Mouse (Mus musculus) right cerebral cortex, postnatal 14 days (tissue): Measurements from ENCODE around the gene Mxi1.

Experiments used
- DNase-seq: peaks from one replicate; pipeline ENCODE4 v3.0.0; 2022

The Mxi1 gene

DNA sequence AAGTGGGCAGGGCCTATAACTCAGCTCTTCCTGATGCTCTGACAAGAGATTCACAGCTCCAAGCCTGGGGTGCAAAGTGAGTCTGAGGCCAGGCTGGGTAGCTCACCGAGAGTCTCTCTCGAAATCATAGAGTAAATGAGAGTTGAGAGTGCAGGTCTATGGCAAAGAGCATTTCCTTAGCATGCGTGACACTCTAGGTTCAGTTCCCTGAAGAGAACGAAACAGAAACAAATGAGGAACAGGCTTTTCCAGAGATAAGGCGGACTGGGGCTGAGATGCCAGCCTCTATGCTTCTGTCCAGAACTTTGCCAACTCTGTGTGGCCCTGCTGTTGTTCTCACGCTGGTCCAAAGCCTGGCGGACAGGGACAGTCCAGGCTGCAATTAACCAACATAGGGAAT, 6.9 kb upstream of the Mxi1 start:
- DNase-seq = no peak

DNA sequence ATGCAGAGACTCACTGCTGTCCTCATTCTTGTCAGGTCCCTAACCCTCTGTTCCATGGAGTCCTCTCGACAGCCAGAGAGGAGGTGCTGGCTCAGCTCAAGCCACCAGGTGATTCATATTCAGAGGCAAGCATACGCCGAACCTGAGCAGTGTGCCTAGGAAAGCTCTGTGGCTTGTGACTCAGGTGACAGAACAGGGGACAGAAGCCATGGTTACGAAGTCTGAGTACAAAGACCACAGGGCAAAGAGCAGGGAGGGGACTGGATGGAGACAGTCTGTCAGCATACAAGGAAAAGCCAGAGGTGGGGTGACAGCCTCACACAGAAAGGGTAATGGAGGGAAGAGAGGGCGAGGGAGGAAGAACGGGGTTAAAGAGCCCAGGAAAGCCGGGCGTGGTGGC, 4.7 kb upstream of the Mxi1 start:
- no peak for DNase-seq

DNA sequence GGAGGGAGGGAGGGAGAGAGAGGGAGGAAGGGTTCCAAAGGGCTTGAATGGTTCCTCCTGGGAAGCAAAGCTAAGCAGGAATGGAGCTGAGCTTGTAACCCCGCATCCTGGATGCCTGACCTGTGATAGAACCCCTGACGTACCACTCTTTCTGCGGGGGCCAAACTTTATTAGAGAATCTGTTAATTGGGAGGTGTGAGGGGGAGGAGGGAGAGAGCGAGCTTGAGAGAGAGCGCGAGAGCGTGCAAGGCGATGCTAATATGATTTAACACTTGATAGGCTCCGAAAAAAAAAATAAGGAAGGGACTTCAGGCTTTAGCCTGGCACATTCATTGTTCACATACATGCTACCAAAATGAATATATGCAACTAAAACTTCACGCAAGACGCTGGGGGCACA, 3.6 kb upstream of the Mxi1 start:
- no peak for DNase-seq

DNA sequence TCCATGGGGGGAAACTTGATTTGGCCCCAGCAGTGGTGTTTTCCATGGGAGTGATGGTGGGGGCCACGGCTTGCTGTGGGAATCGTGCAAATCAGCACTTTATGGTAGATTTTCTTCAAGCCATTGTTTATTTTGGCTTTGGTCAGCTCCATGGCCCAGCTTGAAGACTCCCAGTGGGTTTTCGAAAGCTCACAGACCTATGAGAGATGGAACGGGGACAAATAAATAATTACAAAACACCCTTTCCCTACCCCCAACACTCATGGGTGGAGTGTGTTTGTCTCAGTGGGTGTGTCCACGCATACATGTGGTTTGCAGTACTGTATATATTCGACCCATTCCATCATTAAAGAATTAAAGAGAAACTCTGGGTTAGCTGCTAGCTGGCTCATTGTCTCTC, 3.1 kb upstream of the Mxi1 start:
- DNase-seq = no peak

DNA sequence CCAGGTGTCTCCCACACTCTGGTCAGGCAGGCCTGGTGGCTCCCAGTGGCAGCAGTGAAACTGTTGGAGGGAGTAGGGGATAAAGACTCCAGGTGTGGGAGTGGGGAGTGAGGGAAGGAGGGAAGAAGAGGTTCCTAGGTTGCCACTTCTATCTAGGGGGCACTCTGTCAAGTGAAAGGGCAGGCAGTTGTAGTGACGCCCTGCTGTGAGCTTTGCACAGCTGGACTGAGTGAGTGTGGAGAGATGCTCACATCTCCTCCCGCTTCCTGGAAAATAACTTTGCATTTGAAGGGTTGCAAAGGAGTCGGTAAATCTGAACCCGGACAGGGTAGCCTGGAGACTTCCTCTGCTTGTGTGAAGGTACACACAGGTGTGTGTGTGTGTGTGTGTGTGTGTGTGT, 687 bp upstream of the Mxi1 start:
- DNase-seq = no peak

DNA sequence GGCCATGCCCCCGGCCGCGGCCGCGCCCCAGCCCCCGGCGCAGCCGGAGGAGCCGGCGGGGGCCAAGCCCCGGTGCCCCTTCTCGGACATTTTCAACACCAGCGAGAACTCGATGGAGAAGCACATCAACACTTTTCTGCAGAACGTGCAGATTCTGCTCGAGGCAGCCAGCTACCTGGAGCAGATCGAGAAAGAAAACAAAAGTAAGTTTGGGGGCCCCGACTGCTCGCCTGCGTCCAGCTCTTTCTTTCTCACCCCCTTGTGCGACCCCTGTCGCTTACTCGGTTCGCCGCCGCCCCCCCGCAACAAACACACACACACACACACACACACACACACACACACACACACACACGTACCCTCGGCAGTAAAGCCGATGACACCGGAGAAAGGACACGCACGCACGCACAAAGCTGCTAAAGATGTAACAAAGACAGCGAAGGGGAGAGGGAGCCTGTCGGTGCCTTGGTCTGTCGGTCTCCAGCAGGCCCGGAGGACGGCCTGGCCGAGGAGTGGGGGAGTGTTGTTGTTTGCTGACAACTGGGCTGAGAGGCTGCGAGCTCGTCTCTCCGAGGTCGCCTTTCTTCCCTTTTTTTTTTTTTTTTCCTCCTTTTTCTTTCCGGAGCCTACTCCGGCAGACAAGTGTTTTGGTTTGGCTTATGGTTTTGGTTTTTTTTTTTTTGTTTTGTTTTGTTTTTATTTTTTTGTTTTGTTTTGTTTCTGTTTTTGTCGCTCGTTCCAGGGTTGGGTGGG, 629 bp downstream of the Mxi1 start:
- peak; percentile 37 for DNase-seq

DNA sequence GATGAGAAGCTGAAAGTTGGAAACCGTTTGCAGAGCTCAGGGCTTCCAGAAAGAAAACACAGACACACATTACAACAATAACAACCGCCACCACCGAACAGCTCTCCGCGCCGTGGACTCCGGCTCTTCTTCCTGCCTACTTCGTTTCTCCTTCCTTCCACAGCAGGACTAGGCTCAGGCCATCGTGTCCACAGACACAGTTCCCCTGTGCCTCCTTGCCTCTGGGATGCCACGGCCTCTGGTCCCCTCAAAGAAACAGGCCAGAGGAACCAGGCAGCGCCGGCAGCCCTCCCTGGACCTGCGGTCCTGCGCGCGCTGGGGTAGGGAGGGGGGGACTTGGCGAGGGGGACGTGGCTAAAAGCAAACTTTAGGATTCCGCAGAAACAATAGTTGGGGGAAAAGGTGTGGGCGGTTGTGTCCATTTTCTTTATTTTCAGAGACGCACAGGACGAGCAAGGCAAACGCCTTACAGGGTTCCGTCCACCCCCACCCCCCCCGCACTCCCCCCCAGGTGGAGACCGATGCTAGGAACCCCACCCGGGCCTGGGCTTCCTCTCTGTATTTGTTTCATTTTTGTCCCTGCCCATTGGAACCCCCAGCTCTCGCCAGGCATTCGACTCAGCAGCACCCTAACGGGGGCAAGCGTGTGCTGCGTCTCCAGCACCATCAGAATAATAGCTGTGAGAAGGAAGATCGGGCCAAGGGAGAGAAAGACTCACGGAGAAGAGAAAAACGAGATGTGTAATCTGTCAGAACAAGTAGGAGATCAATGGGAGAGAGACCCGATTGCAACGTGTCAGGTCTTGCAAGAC, 1.4 kb downstream of the Mxi1 start:
- no peak for DNase-seq

DNA sequence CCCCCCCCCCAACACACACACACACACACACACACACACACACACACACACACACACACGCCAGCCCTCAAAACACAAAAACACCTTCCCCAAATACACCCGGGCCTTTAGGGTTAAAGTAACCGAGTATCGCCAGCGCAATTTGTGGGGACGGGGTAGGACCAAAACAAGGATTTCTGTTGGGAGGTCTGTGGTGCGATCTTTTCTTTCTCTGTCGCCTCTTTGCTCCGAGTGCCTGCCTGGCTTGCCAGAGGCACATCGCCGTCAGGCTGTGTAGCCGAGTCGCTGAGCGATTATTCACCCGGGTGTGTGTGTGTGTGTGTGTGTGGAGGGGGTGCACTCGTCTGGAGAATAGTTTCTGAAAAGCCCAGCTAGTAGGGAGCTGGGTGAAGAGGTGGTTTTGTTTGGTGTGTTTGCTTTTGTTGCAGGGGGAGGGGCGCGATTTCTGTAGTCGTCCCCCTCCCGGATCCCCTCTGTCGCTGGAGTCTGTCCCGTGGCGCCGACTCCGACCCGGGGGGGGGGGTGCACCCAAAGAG, 2.1 kb downstream of the Mxi1 start:
- DNase-seq = peak; percentile 53

DNA sequence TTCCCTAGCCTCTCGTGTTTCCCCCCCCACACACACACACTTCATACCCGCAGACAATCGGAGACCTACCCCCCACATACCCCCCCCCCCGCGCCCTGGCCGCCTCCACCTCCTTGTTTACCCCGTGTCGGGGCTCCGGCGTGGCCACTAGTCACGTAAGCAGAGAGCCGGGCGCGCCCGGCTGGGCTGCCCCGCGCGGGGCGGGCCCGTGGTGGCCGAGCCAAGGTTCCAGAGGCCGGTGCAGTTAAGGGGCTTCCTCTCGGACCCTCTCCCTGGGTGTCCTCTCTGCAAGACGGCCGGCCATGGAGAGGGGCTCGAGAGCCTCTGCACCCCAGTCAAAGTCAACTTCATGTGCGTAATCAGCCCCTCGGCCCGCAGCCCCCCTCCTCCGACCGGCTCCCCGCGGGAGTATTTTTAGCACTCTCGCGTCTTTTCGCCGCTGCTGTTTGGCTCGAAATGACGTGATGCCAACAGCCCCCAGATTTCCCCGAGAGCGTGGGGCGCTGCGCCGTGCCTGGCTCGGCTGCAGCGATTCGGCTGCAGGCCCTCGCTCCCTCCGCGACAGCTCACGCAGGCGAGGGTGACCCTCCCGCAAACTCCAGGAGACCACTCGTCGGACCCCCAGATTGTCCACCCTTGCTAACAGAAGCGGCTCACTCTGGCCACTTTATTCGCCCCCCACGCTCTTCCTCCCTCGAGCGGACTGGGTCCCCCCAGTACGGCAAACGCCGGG, 2.8 kb downstream of the Mxi1 start:
- peak; percentile 83 for DNase-seq

DNA sequence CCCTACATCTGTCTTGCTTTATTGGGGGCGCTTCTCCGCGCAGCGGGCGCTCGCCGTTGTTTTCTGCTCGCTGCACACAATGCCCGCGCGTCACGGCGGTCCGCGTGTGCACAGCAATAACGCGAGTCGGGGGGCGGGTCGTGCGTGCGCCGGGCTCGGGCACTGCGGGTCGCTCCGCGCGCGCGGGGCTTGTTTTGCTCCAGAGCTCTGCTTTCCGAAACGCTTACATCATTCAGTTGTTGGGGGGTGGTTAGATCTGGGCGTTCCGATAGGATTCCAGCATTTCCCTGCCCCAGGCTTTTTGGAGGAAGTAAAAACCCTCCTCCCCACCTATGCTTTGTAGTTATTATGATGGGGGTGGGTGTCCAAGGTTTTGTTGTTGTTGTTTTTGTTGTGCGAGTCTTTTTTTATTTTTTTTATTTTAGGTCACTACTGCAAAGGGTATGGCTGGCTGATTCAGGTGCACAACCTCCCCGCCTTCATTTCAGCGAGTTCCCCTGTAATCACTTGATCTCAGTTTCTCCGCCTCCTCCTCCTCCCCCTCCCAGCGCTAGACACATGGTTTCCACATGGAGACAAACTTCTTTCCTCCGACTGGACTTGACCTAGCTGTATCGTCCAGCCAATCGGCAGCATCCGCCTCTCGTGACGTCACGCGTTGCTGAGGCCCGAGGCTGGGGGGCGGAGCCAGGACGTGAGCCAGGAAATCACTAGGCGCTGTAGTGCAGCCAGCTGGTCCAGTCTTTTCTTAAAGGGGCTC, 3.5 kb downstream of the Mxi1 start:
- peak; percentile 99 for DNase-seq

DNA sequence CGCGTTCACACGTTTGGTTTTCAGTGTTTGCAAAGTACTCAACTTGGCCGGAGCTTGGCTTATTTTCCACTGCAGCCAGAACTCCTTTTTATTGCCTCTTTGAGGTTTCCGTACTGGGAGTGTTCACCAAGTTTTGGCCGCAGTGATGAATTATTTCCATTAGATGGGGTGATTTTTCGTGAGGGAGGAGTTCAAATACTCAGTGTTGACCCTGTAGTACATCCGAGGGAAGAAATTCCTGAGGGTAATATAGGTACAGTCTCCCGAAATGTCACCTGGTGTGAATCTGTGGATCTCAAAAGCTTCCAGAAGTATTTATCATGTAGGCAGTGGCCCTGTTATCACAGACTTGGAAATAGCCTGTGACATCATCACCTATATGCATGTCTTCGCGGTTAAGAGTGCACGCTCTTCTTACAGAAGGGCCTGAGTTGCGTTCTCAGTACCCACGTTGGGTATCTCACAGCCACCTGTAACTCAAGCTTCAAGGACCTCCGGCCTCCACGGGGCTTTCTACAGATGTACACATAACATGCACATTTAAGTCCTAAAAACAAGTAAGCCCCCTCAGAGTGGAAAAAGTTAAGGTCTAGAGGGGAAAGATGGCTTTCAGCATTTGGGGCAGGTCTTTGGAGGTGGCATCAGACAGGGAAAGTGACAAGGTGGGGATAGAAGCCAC, 4.4 kb downstream of the Mxi1 start:
- no peak for DNase-seq

DNA sequence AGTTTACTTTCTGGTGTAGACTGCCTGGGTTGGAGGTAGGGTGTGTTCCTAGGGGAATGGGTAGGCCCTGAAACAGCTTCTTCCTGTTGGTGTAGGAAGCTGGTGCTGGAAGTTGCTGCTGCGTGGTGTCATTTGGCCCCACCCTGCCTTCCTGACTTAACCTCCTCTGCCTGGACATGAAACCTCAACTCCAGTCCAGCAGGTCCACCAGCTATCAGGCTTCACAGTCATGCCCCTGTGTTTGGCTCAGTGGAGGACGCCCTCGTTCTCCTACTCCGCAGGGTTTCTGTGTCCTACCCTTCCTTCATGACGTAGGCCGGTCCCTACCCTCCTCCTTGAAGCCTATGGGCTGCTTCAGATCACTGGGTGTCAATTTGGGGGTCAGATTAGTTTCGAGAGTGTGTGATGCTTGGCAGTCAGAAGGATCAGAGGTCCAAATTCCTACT, 4.9 kb downstream of the Mxi1 start:
- DNase-seq = no peak

DNA sequence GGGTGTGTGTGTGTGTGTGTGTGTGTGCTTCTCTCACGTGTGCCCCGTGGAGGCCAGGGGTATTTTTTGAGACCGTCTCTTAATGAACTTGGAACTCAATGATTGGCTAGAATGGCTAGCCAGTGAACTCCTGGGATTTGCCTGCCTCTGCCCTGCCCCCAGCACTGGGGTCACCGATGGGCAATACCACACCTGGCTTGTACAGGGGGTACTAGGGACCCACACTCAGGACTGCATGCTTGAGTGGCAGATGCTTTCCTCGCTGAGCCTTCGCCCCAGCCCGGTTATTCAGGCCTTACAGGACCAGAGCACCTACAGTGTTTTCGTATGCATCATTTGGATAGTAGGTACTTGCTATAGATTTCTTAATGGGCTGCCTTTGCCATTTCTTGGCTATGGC, 5.8 kb downstream of the Mxi1 start:
- DNase-seq = no peak

DNA sequence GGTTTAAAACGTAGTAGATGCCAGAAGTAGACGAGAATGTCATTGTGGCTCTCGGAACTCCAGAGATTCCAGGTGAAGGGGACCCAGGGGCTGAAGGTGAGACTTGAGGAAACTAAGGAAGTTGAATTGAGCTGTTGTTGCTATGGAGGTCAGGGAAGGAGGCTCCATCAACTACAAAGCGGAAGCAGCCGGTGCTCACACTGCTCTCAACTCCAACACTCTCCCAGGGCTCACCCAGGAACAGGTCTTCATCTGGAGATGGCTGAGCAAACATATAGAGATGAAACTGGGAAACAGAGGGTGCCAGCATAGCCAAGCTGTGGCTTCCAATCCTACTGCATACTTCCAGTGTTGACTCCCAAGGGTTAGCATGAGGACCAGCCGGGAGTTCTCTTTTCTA, 6.6 kb downstream of the Mxi1 start:
- no peak for DNase-seq

DNA sequence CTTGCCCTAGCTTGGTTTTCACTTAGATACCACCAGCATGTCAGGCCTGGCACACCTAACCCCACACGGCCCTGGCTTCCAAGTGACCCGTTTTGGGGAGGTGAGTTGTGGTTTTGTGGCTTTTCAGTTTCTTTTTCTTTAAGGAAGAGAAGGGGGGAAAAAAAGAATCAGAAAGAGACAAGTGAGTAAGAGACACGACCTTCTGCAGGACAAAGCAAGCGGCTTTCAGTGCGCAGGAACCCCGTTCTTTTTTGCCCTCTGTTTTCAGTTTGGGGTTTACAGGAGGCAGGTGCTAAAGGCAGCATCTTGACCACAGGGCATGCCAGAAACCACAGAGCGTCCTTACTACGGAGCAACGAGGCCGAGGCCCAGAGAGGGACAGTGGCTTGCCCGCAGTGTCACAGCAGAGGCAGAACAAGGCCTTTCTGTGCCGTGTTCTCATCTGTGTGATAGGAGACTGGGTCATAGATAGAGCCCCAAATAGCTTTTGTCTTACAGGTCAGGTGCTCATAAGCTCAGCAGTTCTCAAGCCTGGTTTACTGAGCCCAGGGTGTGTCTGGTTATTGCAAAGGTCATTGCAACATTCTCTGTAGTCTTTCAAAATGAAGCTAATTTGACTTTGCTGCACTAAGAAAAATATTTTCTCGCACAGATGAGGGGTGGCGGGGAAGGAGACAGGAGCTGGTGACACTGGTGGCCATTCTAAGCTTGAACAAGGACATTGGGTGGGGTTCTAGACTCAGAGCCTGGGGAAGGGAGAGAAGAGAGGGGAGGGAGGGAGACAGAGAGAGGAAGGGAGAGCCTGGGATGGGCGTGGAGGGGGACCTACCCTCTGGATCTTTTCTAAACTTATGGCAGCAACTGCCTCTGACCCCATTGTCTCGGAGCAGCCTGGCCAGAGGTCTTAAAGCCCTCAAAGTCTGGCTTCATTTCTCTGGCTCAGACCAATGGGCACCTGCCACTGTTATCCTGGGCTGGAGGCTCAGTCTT, 8.1 kb downstream of the Mxi1 start:
- DNase-seq = no peak

DNA sequence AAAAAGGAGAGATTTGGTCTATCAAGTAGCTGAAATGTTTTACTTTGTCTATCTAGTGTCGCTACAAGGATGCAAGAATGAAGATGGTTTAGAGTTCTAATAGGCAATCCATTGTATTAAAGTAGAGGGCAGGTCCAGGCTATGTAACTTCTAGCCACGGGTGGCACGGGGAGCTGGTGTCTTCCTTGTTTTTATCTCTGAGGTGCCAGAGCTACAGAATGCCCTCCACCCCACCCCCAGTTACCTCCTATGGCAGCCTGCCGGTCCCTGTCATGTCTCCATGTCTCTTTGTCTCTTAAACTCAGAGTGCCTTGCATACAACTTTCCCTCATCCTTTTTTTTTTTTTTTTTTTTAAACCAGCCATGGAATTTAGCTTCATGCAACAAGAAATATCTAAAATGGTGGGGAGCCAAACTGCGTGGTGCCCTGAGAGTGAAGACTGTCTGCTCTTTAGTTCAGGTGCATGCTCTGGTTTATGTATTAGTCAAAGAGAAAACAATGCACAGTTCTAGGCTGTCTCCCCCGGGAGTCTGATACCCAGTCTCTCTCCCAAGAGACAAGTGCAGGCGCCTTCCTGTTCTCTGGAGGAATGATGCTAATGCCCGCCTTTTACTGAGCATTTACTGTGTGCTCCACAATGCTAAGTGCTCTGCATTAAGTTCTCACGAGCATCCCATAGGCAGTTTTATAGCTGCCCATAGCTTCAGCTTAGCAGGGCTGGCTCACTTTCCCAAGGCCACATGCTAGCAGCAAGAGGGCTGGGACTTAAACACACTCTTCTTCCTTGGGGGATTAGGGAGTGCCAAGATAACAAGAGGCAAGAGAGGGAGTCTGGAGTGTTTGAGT, 10.2 kb downstream of the Mxi1 start:
- no peak for DNase-seq

DNA sequence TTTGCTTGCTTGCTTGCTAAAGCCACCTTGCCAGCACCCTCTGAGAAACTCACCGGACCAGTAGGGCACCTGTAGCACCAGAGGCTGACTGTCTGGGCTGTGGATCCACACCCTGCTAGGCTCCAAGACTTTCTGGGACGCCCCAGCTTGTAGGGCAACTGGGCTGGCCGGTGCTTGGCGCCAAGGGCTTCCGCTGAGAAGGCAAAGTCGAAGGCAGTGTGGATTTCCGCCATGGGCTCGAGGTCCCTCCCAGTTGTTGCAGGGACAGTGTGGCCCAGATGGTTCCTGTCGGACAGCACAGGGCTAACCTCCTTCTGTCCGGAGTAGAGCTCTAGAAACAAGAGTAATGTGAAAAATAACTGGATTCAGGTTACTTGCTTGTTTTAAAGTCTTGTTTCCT, 11.0 kb downstream of the Mxi1 start:
- no peak for DNase-seq

DNA sequence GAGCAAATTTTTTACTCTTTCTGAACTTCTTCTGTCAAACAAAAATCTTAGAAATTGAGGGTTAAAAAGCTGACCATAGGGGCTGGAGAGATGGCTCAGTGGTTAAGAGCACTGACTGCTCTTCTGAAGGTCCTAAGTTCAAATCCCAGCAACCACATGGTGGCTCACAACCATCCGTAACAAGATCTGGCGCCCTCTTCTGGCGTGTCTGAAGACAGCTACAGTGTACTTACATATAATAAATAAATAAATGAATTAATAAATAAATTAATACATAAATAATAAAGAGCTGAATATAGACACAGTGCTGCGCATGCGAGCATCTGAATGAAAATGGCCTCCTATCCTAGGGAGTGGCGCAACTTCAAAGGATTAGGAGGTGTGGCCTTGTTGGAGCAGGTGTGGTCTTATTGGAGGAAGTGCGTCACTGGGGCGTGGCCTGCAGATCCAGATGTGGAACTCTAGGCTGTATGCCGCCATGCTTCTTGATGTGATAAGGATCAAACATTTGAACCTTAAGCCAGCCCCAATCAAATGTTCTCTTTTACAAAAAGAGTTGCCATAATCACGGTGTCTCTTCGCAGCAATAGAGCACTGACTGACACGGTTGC, 12.2 kb downstream of the Mxi1 start:
- DNase-seq = no peak

DNA sequence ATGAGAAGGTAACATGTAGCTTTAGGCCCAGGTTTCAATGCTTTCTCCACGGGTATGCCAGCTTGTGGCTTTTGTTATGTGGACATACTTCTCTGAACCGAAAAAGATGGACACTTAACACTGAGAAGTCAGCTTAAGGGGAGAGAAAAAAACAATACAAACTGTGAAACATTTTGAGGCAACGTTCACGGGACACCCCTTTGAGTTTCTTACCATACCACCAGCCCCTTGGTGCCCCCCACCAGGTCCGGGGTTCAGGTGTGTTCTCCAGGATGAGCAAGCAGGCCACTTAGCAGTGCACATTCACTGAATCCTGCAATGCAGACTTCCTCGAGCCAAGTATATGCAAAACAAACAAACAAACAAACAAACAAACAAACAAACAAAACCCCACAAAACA, 14.5 kb downstream of the Mxi1 start:
- DNase-seq = no peak
